Mouse (Mus musculus) small intestine, adult 2 months (tissue): ENCODE results near the gene Sptan1. TPM values are rescaled to one million over a fixed set of nuclear protein-coding genes. Genes with fewer than 3 reads are reported as not detected.
A peak's percentile ranks its signal among the peaks of the same experiment; 100 is the strongest.

Experiments
- H3K27ac ChIP-seq: fragments of 200-500 bp; 2 replicates; pipeline ENCODE4 v1.5.1; 2012; ENCODE audit warnings: low read depth, low read length, control low read depth, inconsistent platforms; ENCODE audit not compliant: insufficient read depth
- H3K27me3 ChIP-seq: fragments of 200-500 bp; 2 replicates; pipeline ENCODE4 v1.6.1; 2012; ENCODE audit warnings: mild to moderate bottlenecking, moderate library complexity, low read length, inconsistent platforms; ENCODE audit not compliant: control insufficient read depth, insufficient read depth
- H3K36me3 ChIP-seq: fragments of 200-500 bp; 2 replicates; pipeline ENCODE4 v1.6.1; 2012; ENCODE audit warnings: mild to moderate bottlenecking, low read length, control low read depth, inconsistent platforms; ENCODE audit not compliant: control insufficient read depth, insufficient read depth
- H3K4me1 ChIP-seq: fragments of 200-500 bp; 2 replicates; pipeline ENCODE4 v1.6.1; 2012; ENCODE audit warnings: low read length, inconsistent platforms, mixed read lengths; ENCODE audit not compliant: control insufficient read depth, insufficient read depth, insufficient read length
- H3K4me3 ChIP-seq: fragments of 200-500 bp; 2 replicates; pipeline ENCODE4 v1.5.1; 2012; ENCODE audit warnings: low read depth, mild to moderate bottlenecking, control low read depth, inconsistent platforms, low read length, moderate library complexity
- CTCF ChIP-seq: fragments of 200-500 bp; IDR thresholded peaks from 2 replicates; pipeline ENCODE4 v1.5.1; 2012; ENCODE audit warnings: low read depth, mild to moderate bottlenecking, control low read depth, inconsistent platforms, low read length, moderate library complexity, mixed read lengths; ENCODE audit not compliant: insufficient replicate concordance, insufficient read length; ENCODE audit errors: extremely low read depth
- POLR2A ChIP-seq: fragments of 200-500 bp; IDR thresholded peaks from 2 replicates; pipeline ENCODE4 v1.6.1; 2012; ENCODE audit warnings: low read depth, mild to moderate bottlenecking, control low read depth, inconsistent platforms, low read length, moderate library complexity
- WGBS: fragments of 180-500 bp; shearing (Covaris S2); methylation state at CpG from one replicate; pipeline ENCODE4 v1.1.7; 2018; 5-methylcytosine and 5-hydroxymethylcytosine counted together
- polyA plus RNA-seq: library from polyadenylated mRNA; depleted of rRNA; stranded (reverse); fragments of >200 nt; gene quantifications from 2 replicates; pipeline ENCODE4 v1.2.3, GENCODE M21; 2012; rRNA removed

The Sptan1 gene
- polyA plus RNA-seq: 101 and 221 TPM in 2 replicates

DNA sequence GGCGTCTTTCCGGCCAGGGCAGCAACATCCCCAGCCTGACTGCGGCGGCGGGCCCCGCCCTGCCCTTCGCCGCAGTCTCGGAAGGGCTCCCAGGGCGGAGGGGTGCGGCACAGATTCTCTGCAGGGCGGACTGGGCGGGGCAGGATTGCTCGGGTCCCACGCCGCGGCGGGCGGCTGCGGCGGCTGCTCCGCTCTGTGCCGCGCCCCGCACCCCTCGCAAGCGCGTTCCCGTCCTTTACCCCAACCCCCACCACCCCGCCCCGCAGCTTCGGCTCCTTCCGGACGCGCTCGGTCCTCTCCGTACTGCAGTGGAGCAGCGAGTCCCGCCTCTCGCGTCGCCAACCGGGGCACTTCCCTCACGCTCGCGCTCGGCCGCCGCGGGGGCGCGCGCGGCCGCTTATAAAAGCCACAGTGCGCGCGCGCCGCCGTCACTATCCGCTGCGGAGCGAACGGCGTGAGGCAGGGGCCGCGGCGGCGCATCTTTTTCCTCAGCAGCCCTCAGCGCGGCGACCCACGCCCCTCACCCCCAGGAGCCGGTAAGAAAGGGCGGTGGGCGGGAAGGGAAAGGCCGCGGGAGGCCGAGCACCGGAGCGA, at the start of gene Sptan1:
TSS of gene Sptan1 (plus strand) at position 311 of the 594 bp plus-strand sequence.
- WGBS: under 1% methylated on average over 82 of the region's 82 CpGs
- H3K4me3 ChIP-seq: peak within 1 kb of the TSS; percentile 98
- no peaks in the 10 kb centered on the region for H3K27me3 ChIP-seq
- TF ChIP-seq CTCF (no peak), POLR2A (peak; percentile 99)
- peaks cover 8% of the 10 kb centered on the region for H3K36me3 ChIP-seq
- H3K4me1 ChIP-seq: peaks cover 7% of the 10 kb centered on the region
- H3K27ac ChIP-seq: peak within 1 kb of the TSS; percentile 87

DNA sequence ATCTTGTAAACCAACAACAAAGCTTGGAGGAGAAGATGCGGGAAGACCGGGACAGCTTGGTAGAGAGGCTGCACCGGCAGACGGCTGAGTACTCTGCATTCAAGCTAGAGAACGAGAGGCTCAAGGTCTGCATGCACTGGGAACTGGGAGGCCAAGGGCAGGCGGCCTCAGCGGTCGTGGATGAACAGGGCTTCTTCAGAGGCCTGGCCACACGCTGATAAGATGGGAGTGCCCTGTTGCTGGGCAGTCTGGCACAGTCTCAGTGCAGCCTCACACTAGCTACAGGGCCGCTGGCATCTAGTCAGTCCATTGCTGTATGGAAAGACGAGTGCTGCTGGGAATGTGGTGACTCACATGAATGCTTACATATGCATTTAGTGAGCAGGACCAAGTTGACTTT, 47.7 kb upstream of the Sptan1 start:
- Histone ChIP-seq H3K4me1 (no peaks in the 10 kb centered on the region), H3K36me3 (peaks cover 53% of the 10 kb centered on the region), H3K27me3 (no peaks in the 10 kb centered on the region), H3K4me3 (no peak overlapping the region), H3K27ac (no peak overlapping the region)
- WGBS: 91% methylated on average over 11 of the region's 11 CpGs
- TF ChIP-seq CTCF: no peak
- no peak for TF ChIP-seq POLR2A

DNA sequence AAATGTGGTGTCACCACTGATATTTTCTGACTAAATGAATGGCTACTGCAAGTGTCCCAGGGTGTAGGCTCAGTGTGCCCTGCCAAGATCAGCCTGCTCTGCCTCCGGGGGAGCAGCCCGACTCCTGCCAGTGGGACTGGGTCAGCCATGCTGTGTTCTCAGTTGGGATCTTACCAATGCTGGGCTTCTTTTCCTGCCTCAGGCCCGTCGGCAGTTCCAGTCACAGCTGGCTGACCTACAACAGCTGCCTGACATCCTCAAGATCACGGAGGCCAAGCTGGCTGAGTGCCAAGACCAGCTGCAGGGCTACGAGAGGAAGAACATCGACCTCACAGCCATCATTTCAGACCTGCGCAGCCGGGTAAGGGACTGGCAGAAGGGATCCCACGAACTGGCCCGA, 43.3 kb upstream of the Sptan1 start:
- H3K4me3 ChIP-seq: no peak overlapping the region
- 44% methylated on average over 11 of the region's 11 CpGs for WGBS
- no peak overlapping the region for H3K27ac ChIP-seq
- TF ChIP-seq CTCF: no peak
- TF ChIP-seq POLR2A: no peak
- H3K36me3 ChIP-seq: peaks cover 40% of the 10 kb centered on the region
- H3K27me3 ChIP-seq: no peaks in the 10 kb centered on the region
- H3K4me1 ChIP-seq: no peaks in the 10 kb centered on the region

DNA sequence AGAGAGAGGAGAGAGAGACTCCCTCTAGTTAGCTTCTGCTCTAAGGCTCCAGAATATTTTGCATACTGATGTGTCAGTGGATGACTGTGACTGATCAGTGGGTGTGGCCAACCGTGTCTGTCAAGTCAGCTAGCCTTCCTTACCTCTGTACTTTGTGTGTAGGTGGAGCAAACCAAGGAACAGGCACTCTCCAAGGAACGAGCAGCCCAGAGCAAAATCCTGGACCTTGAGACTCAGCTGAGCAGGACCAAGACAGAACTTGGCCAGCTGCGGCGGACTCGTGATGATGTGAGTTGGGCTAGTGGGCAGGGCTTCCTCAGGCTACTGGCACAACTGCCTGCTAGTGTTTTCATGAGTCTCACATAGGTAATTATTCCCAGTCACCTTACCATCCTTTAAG, 38.8 kb upstream of the Sptan1 start:
- no peak overlapping the region for H3K4me3 ChIP-seq
- WGBS: 72% methylated on average over 5 of the region's 5 CpGs
- no peak for TF ChIP-seq POLR2A
- TF ChIP-seq CTCF: no peak
- H3K27me3 ChIP-seq: no peaks in the 10 kb centered on the region
- H3K36me3 ChIP-seq: peaks cover 46% of the 10 kb centered on the region
- no peak overlapping the region for H3K27ac ChIP-seq
- H3K4me1 ChIP-seq: no peaks in the 10 kb centered on the region

DNA sequence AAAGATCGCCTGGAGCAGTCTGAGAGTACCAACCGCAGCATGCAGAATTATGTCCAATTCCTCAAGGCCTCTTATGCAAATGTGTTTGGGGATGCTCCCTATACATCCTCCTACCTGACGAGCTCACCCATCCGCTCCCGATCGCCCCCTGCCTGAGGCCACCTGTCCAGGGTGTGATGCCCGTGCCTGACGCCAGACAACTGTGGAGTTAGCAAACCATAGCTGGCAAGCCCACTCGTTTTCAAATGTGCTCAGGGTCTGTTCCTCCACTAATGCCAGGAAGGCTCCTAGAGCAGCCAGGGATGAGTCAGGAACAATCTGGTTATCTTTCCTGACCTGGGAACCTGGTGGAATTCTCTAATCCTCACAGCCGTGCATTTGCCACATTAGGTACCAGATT, 34.9 kb upstream of the Sptan1 start:
- Histone ChIP-seq H3K4me1 (no peaks in the 10 kb centered on the region), H3K36me3 (peaks cover 32% of the 10 kb centered on the region), H3K27me3 (no peaks in the 10 kb centered on the region), H3K4me3 (no peak overlapping the region), H3K27ac (no peak overlapping the region)
- WGBS: 86% methylated on average over 10 of the region's 10 CpGs
- TF ChIP-seq CTCF: no peak
- TF ChIP-seq POLR2A: no peak

DNA sequence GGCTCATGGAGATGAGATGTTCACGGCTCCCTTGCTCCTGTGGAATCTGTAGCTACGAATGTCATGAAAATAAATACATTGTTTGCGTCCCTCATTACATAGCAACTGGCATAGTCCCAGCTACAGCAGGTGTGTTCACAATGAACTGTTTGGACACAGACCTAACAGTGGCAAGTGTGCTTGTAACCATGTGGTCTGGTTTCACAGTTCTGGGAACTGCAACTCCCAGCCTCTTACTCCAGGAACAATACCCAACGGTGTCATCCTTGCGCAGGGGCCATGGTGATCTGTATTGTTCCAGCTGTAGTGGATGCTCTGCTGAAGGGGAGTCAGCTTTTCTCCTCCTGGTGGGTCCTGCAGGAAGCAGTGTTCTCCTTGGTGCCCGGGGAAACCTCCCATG, 34.2 kb upstream of the Sptan1 start:
- Histone ChIP-seq H3K4me1 (peaks cover 3% of the 10 kb centered on the region; the same call in 1 of the 2 replicates), H3K27me3 (no peaks in the 10 kb centered on the region), H3K4me3 (no peak overlapping the region), H3K36me3 (peaks cover 28% of the 10 kb centered on the region), H3K27ac (no peak overlapping the region)
- TF ChIP-seq POLR2A: no peak
- TF ChIP-seq CTCF: no peak
- 64% methylated on average over 6 of the region's 6 CpGs for WGBS

DNA sequence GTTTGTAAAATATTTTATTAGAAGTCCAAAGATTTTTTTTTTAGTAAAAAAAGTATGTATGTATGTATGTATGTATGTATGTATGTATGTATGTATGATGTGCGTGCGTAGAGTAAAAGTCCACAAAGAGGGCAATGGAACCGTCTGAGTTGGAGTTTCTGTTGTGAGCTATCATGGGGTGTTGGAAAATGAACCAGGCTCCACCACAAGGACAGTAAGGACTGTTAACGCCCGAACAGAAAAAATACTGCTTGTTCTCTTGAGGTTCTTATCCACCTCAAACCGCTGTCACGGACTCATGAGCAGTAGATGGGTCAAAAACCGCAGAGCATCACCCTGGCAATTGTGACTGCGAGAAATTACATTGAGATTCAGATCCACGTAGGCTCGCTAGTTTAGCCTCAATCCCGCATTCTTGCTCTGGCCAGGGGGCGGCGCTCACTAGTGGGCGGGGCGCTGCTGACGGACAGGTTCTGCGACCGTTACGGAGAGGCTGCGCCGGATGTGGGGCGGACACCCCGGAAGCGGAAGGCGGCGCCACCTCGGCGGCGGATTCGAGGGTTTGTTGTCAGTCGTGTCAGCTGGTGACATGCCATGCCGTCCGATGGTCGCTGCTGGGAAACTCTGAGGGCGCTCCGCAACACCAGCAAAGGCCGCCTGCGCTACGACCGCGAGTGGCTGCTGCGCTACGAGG, 30.3 kb upstream of the Sptan1 start, which contains the start of gene Gle1:
TSS of gene Gle1 (plus strand) at position 521 of the 694 bp plus-strand sequence.
- H3K27me3 ChIP-seq: no peaks in the 10 kb centered on the region
- peaks cover 12% of the 10 kb centered on the region; the same call in 1 of the 2 replicates for H3K36me3 ChIP-seq
- H3K4me3 ChIP-seq: peak within 1 kb of the TSS; percentile 95
- WGBS: 2% methylated on average over 44 of the region's 44 CpGs
- H3K4me1 ChIP-seq: peaks cover 3% of the 10 kb centered on the region; the same call in 1 of the 2 replicates
- H3K27ac ChIP-seq: peak within 1 kb of the TSS; percentile 67
- TF ChIP-seq CTCF: peak; percentile 60; the same call in 1 of the 2 replicates
- TF ChIP-seq POLR2A: no peak
